Mouse (Mus musculus): ENCODE results near the gene Klrb1b. TPM values are rescaled to one million over a fixed set of nuclear protein-coding genes. Genes with fewer than 3 reads are reported as not detected.

Klrb1b gene
- not detected in 2 replicates for polyA plus RNA-seq (2016; fragmentation: Nextera tagmentation; extraction: Ambion mirVana)

DNA sequence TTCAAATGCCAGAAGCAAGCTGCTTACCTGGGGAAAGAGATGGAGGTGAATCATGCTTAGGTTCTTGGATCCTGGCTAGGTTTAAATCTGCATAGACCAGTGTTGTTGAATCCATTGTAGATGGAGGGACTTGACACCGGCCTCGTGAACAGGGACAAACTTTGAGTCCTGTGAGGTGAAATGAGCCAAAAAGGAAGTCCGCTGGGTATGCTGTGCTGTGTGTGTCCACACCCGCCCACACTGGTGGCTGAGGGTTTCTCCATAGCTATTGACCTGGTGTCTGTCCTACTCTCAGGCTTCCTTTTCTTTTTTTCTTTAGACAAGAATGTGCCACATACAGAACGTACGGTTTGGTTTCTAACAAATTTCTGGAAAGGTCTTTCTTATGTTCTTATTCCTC is at the start of gene Klrb1b, which contains the start of gene Gm44511:
TSS of gene Klrb1b (minus strand) at position 200 of the 400 bp plus-strand sequence.
TSS of gene Gm44511 (minus strand) at position 184 of the 400 bp plus-strand sequence.
- Histone ChIP-seq H3K27ac (no peak within 1 kb of the TSS), H3K4me2 (no peak within 1 kb of the TSS), H3K9ac (no peak within 1 kb of the TSS), H3K27me3 (replicated peaks) (no peaks in the 10 kb centered on the region), H3K4me3 (no peak within 1 kb of the TSS), H3K4me1 (no peaks in the 10 kb centered on the region), H3K9me3 (replicated peaks) (no peaks in the 10 kb centered on the region), H3K36me3 (no peaks in the 10 kb centered on the region)
- no peak for ATAC-seq
- 67% methylated on average over 6 of the region's 6 CpGs for WGBS (ENCODE audit: insufficient replicate concordance)

DNA sequence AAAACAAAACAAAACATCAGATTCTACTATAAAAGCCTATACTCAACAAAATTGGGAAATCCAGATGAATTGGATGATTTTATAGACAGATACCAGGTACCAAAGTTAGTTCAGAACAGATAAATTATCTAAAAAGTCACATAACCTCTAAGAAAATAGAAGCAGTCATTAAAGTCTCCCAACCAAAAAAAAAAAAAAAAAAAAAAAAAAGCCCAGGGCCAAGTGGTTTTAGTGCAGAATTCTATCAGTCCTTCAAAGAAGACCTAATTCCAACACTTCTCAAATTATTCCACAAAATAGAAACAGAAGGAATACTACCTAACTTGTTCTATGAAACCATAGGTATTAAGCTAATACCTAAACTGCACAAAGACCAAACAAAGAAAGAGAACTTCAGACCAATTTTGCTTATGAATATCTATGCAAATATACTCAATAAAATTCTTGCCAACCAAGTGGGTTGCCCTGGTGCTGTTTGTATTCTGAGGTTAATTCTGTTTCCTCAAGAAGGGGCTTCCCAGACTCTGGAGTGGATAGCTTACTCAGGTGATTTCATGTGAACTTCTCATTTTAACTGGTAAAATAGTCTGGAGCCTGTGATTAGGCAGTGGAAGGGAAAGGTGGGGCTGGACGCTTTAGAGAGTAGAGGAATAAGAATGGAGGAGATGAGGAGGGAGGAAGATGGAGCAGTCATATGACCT is 45.9 kb upstream of the Klrb1b start:
- Histone ChIP-seq H3K9me3 (replicated peaks) (no peaks in the 10 kb centered on the region), H3K4me2 (no peak overlapping the region), H3K36me3 (no peaks in the 10 kb centered on the region), H3K9ac (no peak overlapping the region), H3K4me3 (no peak overlapping the region), H3K4me1 (no peaks in the 10 kb centered on the region), H3K27me3 (replicated peaks) (no peaks in the 10 kb centered on the region), H3K27ac (no peak overlapping the region)
- ATAC-seq = no peak
- 59% methylated on average over 1 of the region's 1 CpGs for WGBS (ENCODE audit: insufficient replicate concordance)

- no peak for ATAC-seq
- no peaks in the 10 kb centered on the region for H3K27me3 ChIP-seq (replicated peaks)
- no peak overlapping the region for H3K27ac ChIP-seq
- H3K9ac ChIP-seq = no peak overlapping the region
- 44% methylated on average over 3 of the region's 3 CpGs for WGBS (ENCODE audit: insufficient replicate concordance)
- H3K4me3 ChIP-seq = no peak overlapping the region
- H3K36me3 ChIP-seq = no peaks in the 10 kb centered on the region
- no peaks in the 10 kb centered on the region for H3K9me3 ChIP-seq (replicated peaks)
- no peak overlapping the region for H3K4me2 ChIP-seq
- H3K4me1 ChIP-seq = no peaks in the 10 kb centered on the region
Observed at GRCm38 (mm10) chr6:128868861-128869260, 42.7 kb upstream of the Klrb1b start.

DNA sequence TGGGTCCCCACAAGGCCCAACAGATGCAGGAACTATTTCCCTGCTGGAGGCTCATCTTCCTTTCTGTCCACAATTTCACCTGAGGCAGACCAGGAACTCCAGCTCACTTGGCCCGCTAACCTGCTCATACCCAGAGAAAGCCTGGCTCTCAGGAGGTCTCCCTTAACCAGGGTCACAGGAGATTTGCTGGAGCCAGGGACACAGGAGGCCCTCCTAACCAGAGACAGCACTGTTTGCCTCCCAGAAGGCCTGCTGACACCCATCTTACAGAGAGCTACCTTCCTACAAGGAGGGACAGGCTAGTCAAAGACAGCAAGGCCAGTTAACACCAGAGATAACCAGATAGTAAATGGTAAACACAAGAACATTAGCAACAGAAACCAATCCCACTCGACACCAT is 31.8 kb upstream of the Klrb1b start:
- ATAC-seq = no peak
- Histone ChIP-seq H3K27me3 (replicated peaks) (no peaks in the 10 kb centered on the region), H3K9ac (no peak overlapping the region), H3K4me1 (0 out of 2 replicates have a peak, but pooled peaks cover 8% of the 10 kb centered on the region), H3K4me2 (no peak overlapping the region), H3K36me3 (no peaks in the 10 kb centered on the region), H3K27ac (no peak overlapping the region), H3K4me3 (no peak overlapping the region), H3K9me3 (replicated peaks) (no peaks in the 10 kb centered on the region)
- WGBS (ENCODE audit: insufficient replicate concordance) = 58% methylated on average over 2 of the region's 2 CpGs

GRCm38 (mm10) chr6:128856250-128856649 is 30.1 kb upstream of the Klrb1b start:
- no peak for ATAC-seq
- no peak overlapping the region for H3K9ac ChIP-seq
- H3K27ac ChIP-seq = no peak overlapping the region
- H3K4me2 ChIP-seq = no peak overlapping the region
- 0 out of 2 replicates have a peak, but pooled peaks cover 8% of the 10 kb centered on the region for H3K4me1 ChIP-seq
- WGBS (ENCODE audit: insufficient replicate concordance) = 81% methylated on average over 5 of the region's 5 CpGs
- no peak overlapping the region for H3K4me3 ChIP-seq
- no peaks in the 10 kb centered on the region for H3K9me3 ChIP-seq (replicated peaks)
- H3K36me3 ChIP-seq = no peaks in the 10 kb centered on the region
- no peaks in the 10 kb centered on the region for H3K27me3 ChIP-seq (replicated peaks)

GRCm38 (mm10) chr6:128855477-128855876 is 29.3 kb upstream of the Klrb1b start:
- 0 out of 2 replicates have a peak, but pooled peaks have one; percentile 19 for ATAC-seq
- Histone ChIP-seq H3K36me3 (no peaks in the 10 kb centered on the region), H3K27ac (no peak overlapping the region), H3K4me1 (0 out of 2 replicates have a peak, but pooled peaks cover 8% of the 10 kb centered on the region), H3K4me3 (no peak overlapping the region), H3K4me2 (no peak overlapping the region), H3K9ac (no peak overlapping the region), H3K27me3 (replicated peaks) (no peaks in the 10 kb centered on the region), H3K9me3 (replicated peaks) (no peaks in the 10 kb centered on the region)
- 17% methylated on average over 1 of the region's 1 CpGs for WGBS (ENCODE audit: insufficient replicate concordance)

GRCm38 (mm10) chr6:128854895-128855294 is 28.8 kb upstream of the Klrb1b start:
- no peak overlapping the region for H3K4me2 ChIP-seq
- H3K27ac ChIP-seq = no peak overlapping the region
- 82% methylated on average over 3 of the region's 3 CpGs for WGBS (ENCODE audit: insufficient replicate concordance)
- no peak overlapping the region for H3K9ac ChIP-seq
- ATAC-seq = no peak
- H3K36me3 ChIP-seq = no peaks in the 10 kb centered on the region
- no peaks in the 10 kb centered on the region for H3K9me3 ChIP-seq (replicated peaks)
- H3K4me3 ChIP-seq = no peak overlapping the region
- 0 out of 2 replicates have a peak, but pooled peaks cover 8% of the 10 kb centered on the region for H3K4me1 ChIP-seq
- no peaks in the 10 kb centered on the region for H3K27me3 ChIP-seq (replicated peaks)

GRCm38 (mm10) chr6:128854024-128854820 is 28.1 kb upstream of the Klrb1b start:
- no peaks in the 10 kb centered on the region for H3K36me3 ChIP-seq
- no peak overlapping the region for H3K9ac ChIP-seq
- no peak overlapping the region for H3K4me2 ChIP-seq
- no peaks in the 10 kb centered on the region for H3K27me3 ChIP-seq (replicated peaks)
- peak; percentile 47 for ATAC-seq
- 48% methylated on average over 12 of the region's 12 CpGs for WGBS (ENCODE audit: insufficient replicate concordance)
- H3K4me1 ChIP-seq = 0 out of 2 replicates have a peak, but pooled peaks cover 8% of the 10 kb centered on the region
- no peak overlapping the region for H3K27ac ChIP-seq
- H3K9me3 ChIP-seq (replicated peaks) = no peaks in the 10 kb centered on the region
- H3K4me3 ChIP-seq = no peak overlapping the region

GRCm38 (mm10) chr6:128852766-128853165 is 26.6 kb upstream of the Klrb1b start:
- H3K27me3 ChIP-seq (replicated peaks) = no peaks in the 10 kb centered on the region
- no peak for ATAC-seq
- no peak overlapping the region for H3K9ac ChIP-seq
- H3K36me3 ChIP-seq = no peaks in the 10 kb centered on the region
- 54% methylated on average over 3 of the region's 3 CpGs for WGBS (ENCODE audit: insufficient replicate concordance)
- no peak overlapping the region for H3K27ac ChIP-seq
- H3K4me3 ChIP-seq = no peak overlapping the region
- 0 out of 2 replicates have a peak, but pooled peaks cover 8% of the 10 kb centered on the region for H3K4me1 ChIP-seq
- no peak overlapping the region for H3K4me2 ChIP-seq
- no peaks in the 10 kb centered on the region for H3K9me3 ChIP-seq (replicated peaks)

GRCm38 (mm10) chr6:128851151-128851550 is 25.0 kb upstream of the Klrb1b start:
- WGBS (ENCODE audit: insufficient replicate concordance) = 44% methylated on average over 2 of the region's 2 CpGs
- Histone ChIP-seq H3K4me2 (no peak overlapping the region), H3K27ac (peak overlapping the region; percentile 25; the same call in 1 of the 2 replicates), H3K27me3 (replicated peaks) (no peaks in the 10 kb centered on the region), H3K9me3 (replicated peaks) (no peaks in the 10 kb centered on the region), H3K36me3 (no peaks in the 10 kb centered on the region), H3K4me1 (peaks cover 8% of the 10 kb centered on the region; the same call in 1 of the 2 replicates), H3K4me3 (no peak overlapping the region), H3K9ac (no peak overlapping the region)
- ATAC-seq = no peak

DNA sequence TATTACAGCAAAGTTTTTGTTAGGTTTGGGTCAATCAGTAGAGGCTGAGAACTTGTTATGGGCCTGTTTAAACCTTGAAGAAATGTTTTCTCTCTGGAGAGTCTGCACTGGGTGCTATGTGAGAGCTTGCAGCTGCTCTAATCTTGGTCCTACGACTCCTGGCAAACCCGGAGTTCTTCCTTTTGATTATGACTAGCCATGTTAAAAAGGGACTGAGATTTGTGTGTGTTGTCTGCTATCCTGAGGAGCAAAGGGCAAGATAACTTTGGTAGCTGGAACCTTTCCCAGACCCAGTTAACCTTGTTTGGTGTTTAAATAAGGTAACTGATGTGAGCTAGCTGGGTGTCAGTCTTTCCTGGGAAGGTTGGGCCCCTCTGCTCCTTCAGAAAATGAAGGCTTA is 24.5 kb upstream of the Klrb1b start:
- no peaks in the 10 kb centered on the region for H3K36me3 ChIP-seq
- H3K9me3 ChIP-seq (replicated peaks) = no peaks in the 10 kb centered on the region
- ATAC-seq = no peak
- H3K4me1 ChIP-seq = peaks cover 8% of the 10 kb centered on the region; the same call in 1 of the 2 replicates
- H3K27me3 ChIP-seq (replicated peaks) = no peaks in the 10 kb centered on the region
- no peak overlapping the region for H3K9ac ChIP-seq
- H3K27ac ChIP-seq = no peak overlapping the region
- H3K4me2 ChIP-seq = no peak overlapping the region
- H3K4me3 ChIP-seq = no peak overlapping the region
- WGBS (ENCODE audit: insufficient replicate concordance) = 51% methylated on average over 2 of the region's 2 CpGs

DNA sequence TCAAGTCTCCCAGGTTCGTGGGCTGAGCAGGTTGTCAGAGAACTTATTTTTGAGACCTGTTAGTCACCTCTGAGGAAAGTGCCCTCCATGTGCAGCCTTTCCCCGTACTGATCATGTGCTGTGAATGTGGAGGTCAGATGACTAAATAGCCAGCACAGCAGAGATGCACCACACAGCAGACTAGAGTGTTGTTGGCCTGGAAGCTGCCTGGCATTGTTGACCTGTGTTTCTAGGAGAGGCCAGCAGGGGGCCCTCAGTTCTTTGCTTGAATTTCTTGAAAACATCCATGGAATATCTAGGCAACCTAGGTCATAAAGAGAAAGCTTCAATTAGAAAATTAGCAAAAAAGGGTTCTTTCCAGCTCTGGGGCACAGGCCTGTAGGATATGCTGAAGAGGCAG is 23.8 kb upstream of the Klrb1b start:
- Histone ChIP-seq H3K4me2 (no peak overlapping the region), H3K9ac (no peak overlapping the region), H3K27ac (no peak overlapping the region), H3K9me3 (replicated peaks) (no peaks in the 10 kb centered on the region), H3K36me3 (no peaks in the 10 kb centered on the region), H3K4me3 (no peak overlapping the region), H3K27me3 (replicated peaks) (no peaks in the 10 kb centered on the region), H3K4me1 (peaks cover 10% of the 10 kb centered on the region)
- no peak for ATAC-seq
- WGBS (ENCODE audit: insufficient replicate concordance) = 46% methylated on average over 2 of the region's 2 CpGs
